Mouse (Mus musculus): Measurements from ENCODE around the gene Lax1.

DNA sequence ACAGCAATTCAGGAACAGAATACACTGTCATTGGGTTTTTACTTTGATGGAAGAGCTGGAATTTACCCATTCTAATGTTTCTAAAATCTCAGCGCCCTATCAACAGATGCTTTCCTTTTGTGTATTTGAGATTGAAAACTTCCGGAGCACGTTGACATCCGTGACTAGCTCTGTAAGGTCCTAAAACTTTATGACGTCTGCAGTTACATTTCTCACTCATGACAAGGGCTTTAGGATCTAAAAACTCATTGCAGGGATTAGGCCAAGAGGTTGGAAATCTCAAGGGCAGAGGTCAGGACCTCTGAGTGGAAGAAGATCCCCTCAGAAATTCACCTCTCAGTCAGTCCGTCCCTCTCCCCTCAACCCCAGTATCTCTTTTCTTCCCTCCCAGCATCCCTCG, 1.6 kb downstream of the Lax1 start:
- TF ChIP-seq UBTF (IDR thresholded peaks at IDR 0.05; ENCODE audit: low read depth, low read length) = no peak
- TF ChIP-seq POLR2A (IDR thresholded peaks at IDR 0.05; ENCODE audit: low read depth, low read length) = no peak
- TF ChIP-seq EP300 (IDR thresholded peaks at IDR 0.05; ENCODE audit: low read length) = no peak
- no peak for TF ChIP-seq CTCF (conservative IDR thresholded peaks at IDR 0.05 in 1 of 2, IDR thresholded peaks at IDR 0.05 in 1 of 2; ENCODE audit: low read depth in 2 of 2, low read length in 2 of 2)
- no peak for TF ChIP-seq USF2 (conservative IDR thresholded peaks at IDR 0.05; ENCODE audit: low read depth, low read length)
- no peak for TF ChIP-seq ZKSCAN1 (IDR thresholded peaks at IDR 0.05; ENCODE audit: borderline replicate concordance, low read depth, low read length)
- TF ChIP-seq USF1 (IDR thresholded peaks at IDR 0.05; ENCODE audit: low read depth, low read length) = no peak
- no peak for TF ChIP-seq GABPA (IDR thresholded peaks at IDR 0.05; ENCODE audit: insufficient replicate concordance, low read depth, low read length)
- no peak for TF ChIP-seq E2F4 (IDR thresholded peaks at IDR 0.05; ENCODE audit: insufficient replicate concordance, low read depth, low read length)

Measured in CH12.LX (cell line).